Mouse (Mus musculus): ENCODE measurements around the gene Mrpl45.

- TF ChIP-seq POU5F1 (IDR thresholded peaks at IDR 0.05; ENCODE audit: borderline replicate concordance, low read length) (no peak), CTCF (conservative IDR thresholded peaks at IDR 0.05; ENCODE audit: low read length) (no peak)
These were observed 27.9 kb upstream of the Mrpl45 start for GRCm38 (mm10) chr11:97287643-97288042.
